Mouse (Mus musculus) MEL (cell line): ENCODE results near the gene Tmem150c. TPM values are rescaled to one million over a fixed set of nuclear protein-coding genes. Genes with fewer than 3 reads are reported as not detected.

Experiments
- DNase-seq: peaks from one replicate; pipeline ENCODE4 v3.0.0; 2011; ENCODE audit warnings: low read depth, low spot score
- H3K27ac ChIP-seq: 2 replicates; pipeline ENCODE4 v1.5.1; 2012; ENCODE audit warnings: low read depth, mild to moderate bottlenecking, control low read depth, low read length, moderate library complexity; ENCODE audit not compliant: control insufficient read depth
- H3K27me3 ChIP-seq, 2 experiments: fragments of 150-350 bp in 1 of 2; sonication (generic) in 1 of 2; 2 replicates each; pipeline ENCODE4 v1.6.1; 2012; ENCODE audit warnings: low read length in 2 of 2, mild to moderate bottlenecking in 2 of 2, improper control_type of control experiment in 1 of 2, moderate library complexity in 1 of 2; ENCODE audit not compliant: insufficient read depth in 2 of 2, control insufficient read depth in 1 of 2
- H3K36me3 ChIP-seq, 2 experiments: 2 replicates each; pipeline ENCODE4 v1.6.1; 2012 to 2014; ENCODE audit warnings: low read length in 2 of 2, improper control_type of control experiment in 1 of 2, inconsistent platforms in 1 of 2, mild to moderate bottlenecking in 1 of 2; ENCODE audit not compliant: insufficient read depth in 2 of 2, control insufficient read depth in 1 of 2
- H3K4me1 ChIP-seq, 2 experiments: fragments of 150-350 bp in 1 of 2; sonication (generic) in 1 of 2; 2 replicates each; pipeline ENCODE4 v1.6.1; 2012; ENCODE audit warnings: low read length in 2 of 2, improper control_type of control experiment in 1 of 2, mild to moderate bottlenecking in 1 of 2; ENCODE audit not compliant: insufficient read depth in 2 of 2, control insufficient read depth in 1 of 2
- H3K4me3 ChIP-seq, 2 experiments: fragments of 150-350 bp in 1 of 2; sonication (generic) in 1 of 2; 2 replicates each; pipeline ENCODE4 v1.5.1; 2012; ENCODE audit warnings: low read depth in 2 of 2, low read length in 2 of 2, mild to moderate bottlenecking in 2 of 2, moderate library complexity in 2 of 2, control low read depth in 1 of 2, improper control_type of control experiment in 1 of 2; ENCODE audit not compliant: control insufficient read depth in 1 of 2, insufficient read depth in 1 of 2
- H3K79me2 ChIP-seq: 2 replicates; pipeline ENCODE4 v1.6.1; 2012; ENCODE audit warnings: mild to moderate bottlenecking, low read length, moderate library complexity; ENCODE audit not compliant: control insufficient read depth, poor library complexity, insufficient read depth
- H3K9ac ChIP-seq: 2 replicates; pipeline ENCODE4 v1.6.1; 2012; ENCODE audit warnings: low read depth, mild to moderate bottlenecking, control low read depth, low read length, moderate library complexity; ENCODE audit not compliant: control insufficient read depth, poor library complexity, severe bottlenecking
- H3K9me3 ChIP-seq: fragments of 150-350 bp; sonication (generic); replicated peaks from 2 replicates; pipeline ENCODE4 v1.6.1; 2012; ENCODE audit warnings: mild to moderate bottlenecking, low read length, improper control_type of control experiment, moderate library complexity; ENCODE audit not compliant: insufficient read depth
- BHLHE40 ChIP-seq: IDR thresholded peaks from 2 replicates; pipeline ENCODE4 v1.6.1; 2012; ENCODE audit warnings: low read depth, mild to moderate bottlenecking, inconsistent platforms, low read length, improper control_type of control experiment, borderline replicate concordance
- CTCF ChIP-seq, 3 experiments: IDR thresholded peaks in 2 of 3; conservative IDR thresholded peaks in 1 of 3; 2 replicates each; pipeline ENCODE4 v1.5.1; 2011 to 2012; ENCODE audit warnings: low read length in 3 of 3, low read depth in 2 of 3, mild to moderate bottlenecking in 2 of 3, improper control_type of control experiment in 1 of 3, inconsistent platforms in 1 of 3, mixed read lengths in 1 of 3, moderate library complexity in 1 of 3; ENCODE audit not compliant: control insufficient read depth in 1 of 3, insufficient read depth in 1 of 3, poor library complexity in 1 of 3, severe bottlenecking in 1 of 3
- E2F4 ChIP-seq: IDR thresholded peaks from 2 replicates; pipeline ENCODE4 v1.6.1; 2011; ENCODE audit warnings: low read depth, low read length, improper control_type of control experiment, borderline replicate concordance
- EP300 ChIP-seq, 2 experiments: IDR thresholded peaks; 2 replicates each; pipeline ENCODE4 v1.6.1; 2011; ENCODE audit warnings: improper control_type of control experiment in 2 of 2, low read length in 2 of 2, low read depth in 1 of 2, mild to moderate bottlenecking in 1 of 2
- MXI1 ChIP-seq: IDR thresholded peaks from 2 replicates; pipeline ENCODE4 v1.6.1; 2011; ENCODE audit warnings: mild to moderate bottlenecking, low read depth, low read length, improper control_type of control experiment
- MYC ChIP-seq: IDR thresholded peaks from 2 replicates; pipeline ENCODE4 v1.6.1; 2011; ENCODE audit warnings: low read depth, mild to moderate bottlenecking, low read length, improper control_type of control experiment, moderate library complexity
- NELFE ChIP-seq: IDR thresholded peaks from 2 replicates; pipeline ENCODE4 v1.6.1; 2011; ENCODE audit warnings: low read depth, low read length, improper control_type of control experiment
- POLR2AphosphoS2 ChIP-seq: IDR thresholded peaks from 2 replicates; pipeline ENCODE4 v1.6.1; 2011; ENCODE audit warnings: low read length, improper control_type of control experiment
- RCOR1 ChIP-seq: IDR thresholded peaks from 2 replicates; pipeline ENCODE4 v1.6.1; 2012; ENCODE audit warnings: low read depth, mild to moderate bottlenecking, inconsistent platforms, low read length, improper control_type of control experiment
- USF2 ChIP-seq, 2 experiments: IDR thresholded peaks; 2 replicates each; pipeline ENCODE4 v1.6.1; 2011 to 2012; ENCODE audit warnings: improper control_type of control experiment in 2 of 2, low read length in 2 of 2, borderline replicate concordance in 1 of 2, inconsistent platforms in 1 of 2, low read depth in 1 of 2, mild to moderate bottlenecking in 1 of 2; ENCODE audit not compliant: insufficient read depth in 1 of 2
- ZNF384 ChIP-seq: IDR thresholded peaks from 2 replicates; pipeline ENCODE4 v1.6.1; 2012; ENCODE audit warnings: low read depth, mild to moderate bottlenecking, inconsistent platforms, low read length, improper control_type of control experiment
- polyA plus RNA-seq, 2 experiments: library from polyadenylated mRNA; stranded (reverse) in 1 of 2; unstranded in 1 of 2; fragments of >175 nt in 1 of 2; fragments of >200 nt in 1 of 2; gene quantifications; 2 replicates each; pipeline versions ENCODE4 v1.2.1 to v1.2.4; 2012; ENCODE audit warnings: low replicate concordance in 2 of 2, low read depth in 1 of 2; ENCODE audit not compliant: insufficient read length in 2 of 2, insufficient read depth in 1 of 2, missing spikeins in 1 of 2
- total RNA-seq: library from RNA; depleted of rRNA; stranded (reverse); fragments of 300-350 nt; gene quantifications from 2 replicates; pipeline ENCODE4 v1.2.3, GENCODE M21; 2012

Tmem150c gene
- total and polyA plus RNA-seq, 3 experiments = 0.04 to 0.06 TPM; not detected in 1

GRCm38 (mm10) chr5:100158301-100158700 lies 1.3 kb downstream of the Tmem150c start:
- Histone ChIP-seq H3K4me1 (no peaks in the 10 kb centered on the region), H3K79me2 (no peaks in the 10 kb centered on the region), H3K36me3 (no peaks in the 10 kb centered on the region), H3K27me3 (no peaks in the 10 kb centered on the region), H3K9me3 (no peaks in the 10 kb centered on the region), H3K9ac (no peak overlapping the region), H3K27ac (no peak overlapping the region), H3K4me3 (no peak overlapping the region)
- TF ChIP-seq MYC = no peak
- TF ChIP-seq NELFE = no peak
- TF ChIP-seq E2F4 = no peak
- TF ChIP-seq USF2 (IDR thresholded peaks at IDR 0.05; ENCODE audit: borderline replicate concordance in 1 of 2, insufficient read depth in 1 of 2, low read depth in 1 of 2, low read length in 2 of 2) = no peak
- no peak for TF ChIP-seq EP300 (IDR thresholded peaks at IDR 0.05; ENCODE audit: low read depth in 1 of 2, low read length in 2 of 2)
- no peak for DNase-seq

- Histone ChIP-seq H3K9me3 (no peaks in the 10 kb centered on the region), H3K9ac (no peak overlapping the region), H3K27ac (no peak overlapping the region), H3K4me3 (no peak overlapping the region), H3K27me3 (no peaks in the 10 kb centered on the region), H3K79me2 (no peaks in the 10 kb centered on the region), H3K4me1 (no peaks in the 10 kb centered on the region), H3K36me3 (no peaks in the 10 kb centered on the region)
- no peak for DNase-seq
- TF ChIP-seq MYC (no peak), ZNF384 (no peak), RCOR1 (no peak), BHLHE40 (no peak), POLR2AphosphoS2 (no peak)
Measured at GRCm38 (mm10) chr5:100155646-100156045, 4.0 kb downstream of the Tmem150c start.

- Histone ChIP-seq H3K36me3 (no peaks in the 10 kb centered on the region), H3K27ac (no peak overlapping the region), H3K4me1 (no peaks in the 10 kb centered on the region), H3K27me3 (no peaks in the 10 kb centered on the region), H3K4me3 (no peak overlapping the region), H3K79me2 (no peaks in the 10 kb centered on the region), H3K9me3 (no peaks in the 10 kb centered on the region), H3K9ac (no peak overlapping the region)
- TF ChIP-seq MXI1 = 0 out of 2 replicates have a peak, but pooled peaks have one; percentile 24
- TF ChIP-seq CTCF (IDR thresholded peaks at IDR 0.05 in 2 of 3, conservative IDR thresholded peaks at IDR 0.05 in 1 of 3; ENCODE audit: control insufficient read depth in 1 of 3, insufficient read depth in 1 of 3, low read depth in 2 of 3, low read length in 3 of 3, poor library complexity in 1 of 3, severe bottlenecking in 1 of 3) = no peak
- peak; percentile 26 for DNase-seq
Measured at GRCm38 (mm10) chr5:100149967-100150366, 9.6 kb downstream of the Tmem150c start.
